Mouse (Mus musculus) liver, embryonic 12.5 days (tissue): Measurements from ENCODE around the gene Dusp8. TPM values are rescaled to one million over a fixed set of nuclear protein-coding genes. Genes with fewer than 3 reads are reported as not detected.

Experiments
- ATAC-seq: fragments of 200-750 bp; cut with Nextera tagmentation; 2 replicates; pipeline ENCODE4 v1.8.0; 2017; ENCODE audit warnings: moderate number of reproducible peaks, mild to moderate bottlenecking, moderate library complexity
- H3K27ac ChIP-seq: fragments of 300-500 bp; sonication (generic); 2 replicates; pipeline ENCODE4 v1.5.1; 2016; ENCODE audit warnings: mild to moderate bottlenecking
- H3K27me3 ChIP-seq: fragments of 300-500 bp; sonication (generic); replicated peaks from 2 replicates; pipeline ENCODE4 v1.6.1; 2016; ENCODE audit warnings: mild to moderate bottlenecking, moderate library complexity
- H3K36me3 ChIP-seq: fragments of 300-500 bp; sonication (generic); 2 replicates; pipeline ENCODE4 v1.6.1; 2016; ENCODE audit warnings: mild to moderate bottlenecking, moderate library complexity
- H3K4me1 ChIP-seq: fragments of 300-500 bp; sonication (generic); 2 replicates; pipeline ENCODE4 v1.6.1; 2016
- H3K4me2 ChIP-seq: fragments of 300-500 bp; sonication (generic); 2 replicates; pipeline ENCODE4 v1.6.1; 2016; ENCODE audit warnings: mild to moderate bottlenecking, moderate library complexity
- H3K4me3 ChIP-seq: fragments of 300-500 bp; sonication (generic); 2 replicates; pipeline ENCODE4 v1.5.1; 2016; ENCODE audit warnings: mild to moderate bottlenecking, moderate library complexity
- H3K9ac ChIP-seq: fragments of 300-500 bp; sonication (generic); 2 replicates; pipeline ENCODE4 v1.6.1; 2016; ENCODE audit warnings: mild to moderate bottlenecking, moderate library complexity
- H3K9me3 ChIP-seq: fragments of 300-500 bp; sonication (generic); replicated peaks from 2 replicates; pipeline ENCODE4 v1.6.1; 2016; ENCODE audit warnings: mild to moderate bottlenecking, moderate library complexity
- WGBS: fragments of 180-500 bp; shearing (Covaris S2); methylation state at CpG from one replicate; pipeline ENCODE4 v1.1.7; 2016; ENCODE audit not compliant: insufficient replicate concordance; 5-methylcytosine and 5-hydroxymethylcytosine counted together
- polyA plus RNA-seq: library from polyadenylated mRNA; unstranded; fragments of >200 nt; fragmentation: Nextera tagmentation; extraction: Ambion mirVana; gene quantifications from 2 replicates; pipeline ENCODE4 v1.2.1, GENCODE M21; 2016

The Dusp8 gene
- polyA plus RNA-seq, 1 experiment from 2014 or later, result 7.4 TPM

DNA sequence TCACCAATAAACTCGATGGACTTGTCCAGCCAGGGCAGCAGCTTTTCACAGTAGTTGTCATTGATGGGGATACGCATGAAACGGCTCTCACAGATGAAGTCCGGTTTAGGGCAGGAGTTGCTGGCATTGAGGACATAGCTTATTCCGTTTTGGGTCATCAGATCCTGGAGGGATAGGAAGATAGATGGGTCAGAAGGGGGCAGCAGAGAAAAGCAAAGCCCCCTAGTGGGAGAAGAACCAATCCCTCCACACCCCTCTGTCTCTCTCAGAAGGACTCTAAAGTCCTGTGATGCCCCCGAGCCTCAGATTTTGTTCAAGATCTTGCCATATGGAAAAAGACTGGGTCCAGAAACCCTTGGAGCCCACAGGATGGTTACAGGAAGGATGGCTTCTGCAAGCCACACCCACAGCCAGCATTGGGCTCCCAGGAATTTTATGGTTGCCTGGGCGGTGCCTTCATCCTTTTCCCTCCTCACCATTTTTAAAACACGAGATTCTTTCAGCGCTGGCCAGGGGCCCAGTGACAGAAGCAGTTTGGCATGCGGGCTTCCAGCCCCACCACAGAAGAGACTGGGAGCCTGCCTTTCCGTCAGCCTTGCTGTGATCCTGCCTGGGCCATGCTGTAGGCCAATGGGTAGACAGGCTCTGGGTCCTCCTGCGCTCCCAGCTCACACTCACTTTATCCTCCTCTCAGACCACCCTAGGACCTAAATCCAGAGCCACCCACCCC, 11.9 kb downstream of the Dusp8 start:
- H3K4me1 ChIP-seq, result peaks cover 57% of the 10 kb centered on the region
- H3K4me3 ChIP-seq, result no peak overlapping the region
- ATAC-seq, result no peak

DNA sequence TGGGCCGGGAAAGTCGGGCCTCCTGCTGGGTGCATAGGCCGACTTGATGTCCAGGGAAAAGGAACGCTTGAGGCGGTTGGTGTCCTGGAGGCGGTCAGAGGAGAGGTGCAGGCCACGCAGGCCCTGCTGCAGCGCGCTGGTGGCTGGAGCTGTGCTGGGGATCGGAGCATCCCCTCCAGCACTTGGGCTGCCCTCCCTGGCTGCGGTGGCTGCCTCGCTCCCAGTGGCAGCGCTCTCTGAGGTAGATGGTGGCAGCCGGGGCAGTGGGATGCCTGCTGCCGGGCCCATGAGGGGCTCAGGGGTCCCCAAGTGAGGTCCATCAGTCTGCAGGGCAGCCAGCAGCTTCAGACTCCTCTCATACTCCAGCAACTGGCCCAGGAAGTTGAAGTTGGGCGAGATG, 13.0 kb downstream of the Dusp8 start:
- Histone ChIP-seq H3K4me3 (0 out of 2 replicates have a peak overlapping the region, but pooled peaks have one; percentile 14), H3K4me1 (peaks cover 46% of the 10 kb centered on the region), H3K4me2 (peak overlapping the region; percentile 51), H3K9me3 (no peaks in the 10 kb centered on the region), H3K36me3 (peaks cover 53% of the 10 kb centered on the region), H3K9ac (no peak overlapping the region), H3K27ac (no peak overlapping the region), H3K27me3 (peaks cover 82% of the 10 kb centered on the region)
- no peak for ATAC-seq
- 27% methylated on average over 16 of the region's 16 CpGs for WGBS

More for the DNA sequence above, 11.9 kb downstream of the Dusp8 start:
- Histone ChIP-seq H3K27ac (no peak overlapping the region), H3K4me2 (no peak overlapping the region), H3K36me3 (peaks cover 60% of the 10 kb centered on the region), H3K27me3 (peaks cover 79% of the 10 kb centered on the region), H3K9ac (0 out of 2 replicates have a peak overlapping the region, but pooled peaks have one; percentile 38), H3K9me3 (no peaks in the 10 kb centered on the region)
- 31% methylated on average over 12 of the region's 12 CpGs for WGBS

DNA sequence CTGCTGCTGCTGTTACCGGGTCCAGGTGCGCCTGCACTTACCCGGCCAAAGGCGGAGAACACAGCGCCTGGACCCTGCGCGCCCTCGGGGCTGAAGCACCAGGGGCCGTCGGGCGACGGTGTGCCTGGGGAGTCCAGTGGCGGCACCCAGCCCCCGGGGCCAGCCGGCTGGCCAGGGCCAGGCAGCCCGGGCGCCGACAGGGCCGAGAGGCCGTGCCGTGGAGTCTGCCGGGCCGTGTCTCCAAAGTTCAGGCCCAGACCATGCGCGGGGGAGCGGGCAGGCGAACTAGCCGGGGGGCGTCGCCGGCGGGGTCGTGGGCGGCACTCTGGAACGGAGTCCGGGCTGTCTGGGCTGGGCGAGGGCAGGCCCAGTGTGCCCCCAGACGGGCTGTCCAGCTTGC, 13.5 kb downstream of the Dusp8 start:
- no peak for ATAC-seq
- H3K4me2 ChIP-seq, result peak overlapping the region; percentile 51
- H3K9ac ChIP-seq, result peak overlapping the region; percentile 33; the same call in 1 of the 2 replicates
- WGBS, result 4% methylated on average over 36 of the region's 38 CpGs
- H3K27ac ChIP-seq, result no peak overlapping the region
- peak overlapping the region; percentile 14; the same call in 1 of the 2 replicates for H3K4me3 ChIP-seq
- H3K4me1 ChIP-seq, result peaks cover 41% of the 10 kb centered on the region
- peaks cover 86% of the 10 kb centered on the region for H3K27me3 ChIP-seq
- H3K36me3 ChIP-seq, result peaks cover 53% of the 10 kb centered on the region
- H3K9me3 ChIP-seq, result no peaks in the 10 kb centered on the region

DNA sequence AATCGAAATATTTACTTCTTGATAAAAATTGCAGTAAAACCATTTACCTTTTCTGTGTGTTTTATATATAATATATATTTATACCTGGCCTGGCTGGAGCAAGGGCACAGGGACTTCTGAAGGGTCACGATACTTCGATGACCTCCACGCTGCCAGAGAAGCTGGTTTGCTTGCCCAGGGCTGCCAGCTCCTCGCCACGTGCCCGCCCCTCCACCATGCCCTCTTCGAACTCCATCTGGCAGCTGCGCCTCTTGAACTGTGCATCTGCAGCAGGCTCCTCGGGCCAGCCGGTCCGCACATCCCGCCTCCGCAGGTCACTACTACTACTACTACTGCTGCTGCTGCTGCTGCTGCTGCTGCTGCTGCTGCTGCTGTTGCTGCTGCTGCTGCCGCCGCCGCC, 13.9 kb downstream of the Dusp8 start:
- Histone ChIP-seq H3K36me3 (peaks cover 53% of the 10 kb centered on the region), H3K27ac (no peak overlapping the region), H3K4me3 (peak overlapping the region; percentile 14; the same call in 1 of the 2 replicates), H3K4me1 (peaks cover 39% of the 10 kb centered on the region), H3K4me2 (peak overlapping the region; percentile 51), H3K27me3 (peaks cover 91% of the 10 kb centered on the region), H3K9ac (no peak overlapping the region), H3K9me3 (no peaks in the 10 kb centered on the region)
- WGBS, result 24% methylated on average over 17 of the region's 17 CpGs
- ATAC-seq, result no peak

DNA sequence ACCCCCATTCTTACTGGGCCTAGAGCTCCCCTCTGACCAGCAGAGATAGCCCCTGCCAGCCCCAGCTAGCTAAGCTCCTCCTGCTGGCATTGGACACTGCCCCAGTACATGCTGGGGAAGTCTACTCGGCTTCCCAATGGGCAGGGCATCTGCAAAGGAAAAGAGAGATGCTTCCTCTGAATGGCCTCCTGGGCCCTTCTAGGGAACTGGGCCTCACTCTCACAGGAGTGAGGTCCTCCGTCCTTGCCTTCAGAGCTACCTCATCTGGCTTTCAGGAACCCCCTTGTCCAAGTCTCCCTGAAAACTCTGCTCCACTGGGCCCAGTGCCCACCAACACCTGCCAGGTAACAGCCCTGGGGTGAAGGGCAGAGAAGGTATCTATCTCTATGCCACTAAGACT, 14.8 kb downstream of the Dusp8 start:
- Histone ChIP-seq H3K27ac (no peak overlapping the region), H3K27me3 (peaks cover 99% of the 10 kb centered on the region), H3K4me3 (no peak overlapping the region), H3K36me3 (peaks cover 52% of the 10 kb centered on the region), H3K4me2 (no peak overlapping the region), H3K9ac (no peak overlapping the region), H3K9me3 (no peaks in the 10 kb centered on the region), H3K4me1 (peaks cover 30% of the 10 kb centered on the region)
- no peak for ATAC-seq
- WGBS, result 47% methylated on average over 2 of the region's 2 CpGs

DNA sequence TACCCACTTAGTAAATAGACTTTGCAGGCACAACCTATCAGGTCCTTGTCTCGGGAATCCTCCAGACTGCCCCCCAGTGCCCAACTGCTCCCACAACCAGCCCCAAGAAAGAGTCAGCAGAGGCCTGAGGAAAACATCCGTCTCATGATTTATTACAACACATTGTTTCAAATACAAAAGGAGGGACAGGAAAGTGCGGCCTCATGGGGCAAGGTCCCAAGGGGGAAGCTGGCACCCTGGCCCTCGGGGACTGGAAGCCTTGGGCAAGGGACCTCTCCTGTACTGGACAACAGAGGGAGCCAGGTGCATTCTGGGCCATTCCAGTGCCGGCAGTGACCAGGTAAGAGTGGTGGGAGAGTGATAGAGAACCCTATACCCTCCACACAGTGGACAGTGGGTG, 16.3 kb downstream of the Dusp8 start:
- peaks cover 37% of the 10 kb centered on the region for H3K36me3 ChIP-seq
- H3K4me3 ChIP-seq, result no peak overlapping the region
- H3K27me3 ChIP-seq, result peaks cover 99% of the 10 kb centered on the region
- no peak for ATAC-seq
- no peak overlapping the region for H3K27ac ChIP-seq
- H3K9ac ChIP-seq, result no peak overlapping the region
- no peak overlapping the region for H3K4me2 ChIP-seq
- no peaks in the 10 kb centered on the region for H3K9me3 ChIP-seq
- peaks cover 15% of the 10 kb centered on the region for H3K4me1 ChIP-seq
- 36% methylated on average over 5 of the region's 5 CpGs for WGBS

DNA sequence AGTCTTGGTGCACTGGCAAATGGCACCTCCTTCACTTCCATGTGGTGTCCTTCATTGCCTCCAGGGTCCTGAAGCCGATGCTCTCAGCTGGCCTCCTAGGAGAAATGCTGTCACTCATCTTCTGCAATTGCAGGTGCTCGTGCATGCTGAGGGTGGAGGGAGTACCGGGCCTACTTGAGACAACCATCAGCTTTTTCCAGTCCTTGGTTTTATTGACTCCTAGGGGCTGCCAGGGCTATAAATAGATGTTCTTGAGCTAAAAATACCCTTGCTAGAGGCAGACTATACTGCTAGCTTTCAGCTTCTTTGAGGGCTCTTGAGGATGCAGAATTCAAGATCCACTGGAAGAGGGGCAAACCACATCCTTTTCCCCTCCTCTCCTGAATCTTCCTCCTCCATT, 18.5 kb downstream of the Dusp8 start:
- Histone ChIP-seq H3K27me3 (peaks cover 84% of the 10 kb centered on the region), H3K9ac (no peak overlapping the region)
- WGBS, result 43% methylated on average over 3 of the region's 3 CpGs

DNA sequence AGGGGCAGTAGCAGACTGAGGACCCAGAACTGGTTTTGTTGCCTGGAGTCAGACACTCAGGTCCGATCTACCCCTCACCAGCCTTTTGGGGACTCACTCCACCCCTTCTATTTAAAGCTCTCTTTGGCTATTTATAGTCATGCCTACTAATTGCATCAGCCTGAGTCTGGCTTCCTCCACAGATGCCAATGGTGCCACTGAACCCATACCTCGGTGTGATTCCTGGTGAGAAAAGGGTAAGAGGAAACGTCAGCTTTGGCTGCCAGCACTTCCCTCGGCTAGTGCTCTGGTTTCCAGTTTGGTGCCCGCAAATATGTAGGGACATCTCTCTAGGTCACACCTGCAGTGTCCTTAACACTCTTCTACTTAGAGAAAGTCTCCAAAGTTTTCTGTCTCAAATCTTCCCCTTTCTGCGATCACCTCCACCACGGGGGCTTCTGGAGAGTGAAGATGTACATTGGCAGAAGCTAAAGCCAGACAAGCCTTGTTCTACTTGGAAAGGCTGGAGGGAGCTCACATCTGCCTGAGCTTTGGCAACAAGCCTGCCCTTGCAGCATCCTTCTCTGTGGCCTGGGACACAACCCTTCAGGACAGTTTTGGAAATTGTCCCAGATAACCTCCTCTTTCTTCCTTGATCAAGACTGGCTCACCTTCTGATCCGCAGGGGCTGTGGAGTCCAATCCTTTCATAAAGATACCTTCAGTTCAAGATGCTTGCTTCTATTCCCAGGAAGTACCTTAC, 21.3 kb downstream of the Dusp8 start:
- peaks cover 79% of the 10 kb centered on the region for H3K27me3 ChIP-seq
- WGBS, result 52% methylated on average over 8 of the region's 8 CpGs
- no peaks in the 10 kb centered on the region for H3K9me3 ChIP-seq

More for the DNA sequence above, 18.5 kb downstream of the Dusp8 start:
- no peak overlapping the region for H3K4me3 ChIP-seq
- peaks cover 5% of the 10 kb centered on the region for H3K4me1 ChIP-seq
- H3K27ac ChIP-seq, result no peak overlapping the region
- H3K9me3 ChIP-seq, result no peaks in the 10 kb centered on the region
- ATAC-seq, result no peak
- H3K4me2 ChIP-seq, result no peak overlapping the region
- peaks cover 14% of the 10 kb centered on the region for H3K36me3 ChIP-seq

DNA sequence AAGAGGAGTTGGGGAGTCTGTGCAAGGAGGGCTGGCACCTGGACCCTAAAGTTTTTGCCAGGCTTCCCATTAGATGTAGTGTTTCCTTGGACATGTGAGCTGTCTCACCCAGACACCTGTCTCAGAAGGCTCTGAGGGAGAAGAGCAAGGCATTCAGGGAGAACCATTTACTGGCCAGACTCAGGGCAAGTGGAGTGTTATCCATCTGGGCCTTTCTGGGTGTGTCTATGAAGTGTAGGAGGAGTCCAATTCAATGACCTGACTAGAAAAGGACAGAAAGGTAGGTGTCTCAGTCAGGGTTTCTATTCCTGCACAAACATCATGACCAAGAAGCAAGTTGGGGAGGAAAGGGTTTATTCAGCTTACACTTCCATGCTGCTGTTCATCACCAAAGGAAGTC, 23.9 kb downstream of the Dusp8 start:
- ATAC-seq, result no peak
- Histone ChIP-seq H3K4me1 (peaks cover 5% of the 10 kb centered on the region; the same call in 1 of the 2 replicates), H3K4me3 (no peak overlapping the region), H3K27ac (no peak overlapping the region), H3K36me3 (no peaks in the 10 kb centered on the region), H3K27me3 (peaks cover 79% of the 10 kb centered on the region), H3K9me3 (no peaks in the 10 kb centered on the region), H3K9ac (no peak overlapping the region), H3K4me2 (no peak overlapping the region)

More for the DNA sequence above, 21.3 kb downstream of the Dusp8 start:
- no peak overlapping the region for H3K4me3 ChIP-seq
- H3K9ac ChIP-seq, result no peak overlapping the region
- no peak for ATAC-seq
- H3K4me2 ChIP-seq, result no peak overlapping the region
- no peaks in the 10 kb centered on the region for H3K36me3 ChIP-seq
- peaks cover 5% of the 10 kb centered on the region; the same call in 1 of the 2 replicates for H3K4me1 ChIP-seq
- no peak overlapping the region for H3K27ac ChIP-seq

DNA sequence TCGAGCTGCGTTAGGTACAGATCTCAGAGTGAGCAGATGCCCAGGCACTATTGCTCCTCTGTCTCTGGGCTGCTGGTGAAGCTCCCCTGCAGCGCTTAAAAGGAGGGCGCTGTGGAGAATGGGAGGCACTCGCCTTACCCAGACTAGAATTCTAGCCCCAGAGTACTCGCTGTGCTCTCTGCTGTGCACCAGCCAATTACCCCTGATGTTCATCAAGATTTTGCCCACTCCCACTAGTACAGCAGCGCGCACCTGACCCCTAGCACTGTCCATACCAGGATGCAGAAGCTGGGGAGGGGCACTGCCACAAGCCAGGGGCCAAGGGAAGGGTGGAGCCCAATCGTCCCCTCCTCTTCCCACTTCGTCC, 24.4 kb downstream of the Dusp8 start:
- peaks cover 78% of the 10 kb centered on the region for H3K27me3 ChIP-seq
- H3K4me1 ChIP-seq, result peaks cover 5% of the 10 kb centered on the region; the same call in 1 of the 2 replicates
- no peak overlapping the region for H3K4me3 ChIP-seq
- no peak overlapping the region for H3K27ac ChIP-seq
- 12% methylated on average over 9 of the region's 10 CpGs for WGBS
- no peaks in the 10 kb centered on the region for H3K36me3 ChIP-seq
- peak overlapping the region; percentile 34 for H3K4me2 ChIP-seq
- no peak overlapping the region for H3K9ac ChIP-seq
- peak; percentile 73 for ATAC-seq
- no peaks in the 10 kb centered on the region for H3K9me3 ChIP-seq

DNA sequence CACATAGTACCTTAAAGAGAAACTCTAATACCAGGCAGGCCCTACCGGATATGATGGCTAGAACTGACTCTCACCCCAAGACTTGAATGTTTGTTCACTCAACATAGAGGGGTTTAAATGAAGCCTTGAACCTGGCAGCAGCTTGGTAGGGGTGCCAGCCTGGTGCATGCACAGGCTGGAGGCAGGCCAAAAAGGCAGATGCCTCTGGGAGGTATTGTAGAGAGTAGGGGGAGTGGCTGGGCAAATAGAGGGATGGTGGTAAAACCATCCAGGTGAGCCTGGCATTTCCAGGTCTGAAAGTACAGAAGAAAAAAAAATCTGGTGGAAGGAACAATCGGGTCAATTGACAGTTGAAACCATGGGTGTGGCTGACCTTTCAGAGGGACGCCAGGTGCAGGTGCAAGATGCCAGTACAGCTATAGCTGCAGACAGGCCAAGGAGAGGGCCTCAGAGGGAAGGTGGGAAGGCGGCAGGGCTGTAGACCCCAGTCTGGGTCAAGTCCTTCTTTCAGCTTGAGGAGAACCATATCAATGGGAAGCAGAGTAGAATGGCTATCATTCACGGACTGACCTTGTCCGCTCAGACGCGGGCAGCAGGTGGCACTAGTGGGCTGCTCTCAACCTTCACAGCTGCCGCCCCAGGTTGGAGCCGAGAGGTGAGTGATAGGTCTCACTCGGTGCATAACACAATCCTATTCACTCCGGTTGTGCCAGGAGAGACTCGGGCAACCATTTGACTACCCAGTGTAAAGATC, 25.0 kb downstream of the Dusp8 start:
- no peak overlapping the region for H3K9ac ChIP-seq
- WGBS, result 16% methylated on average over 13 of the region's 13 CpGs

More for the DNA sequence above, 25.0 kb downstream of the Dusp8 start:
- Histone ChIP-seq H3K36me3 (no peaks in the 10 kb centered on the region), H3K9me3 (no peaks in the 10 kb centered on the region), H3K27me3 (peaks cover 77% of the 10 kb centered on the region), H3K4me2 (peak overlapping the region; percentile 34), H3K4me3 (no peak overlapping the region), H3K27ac (no peak overlapping the region), H3K4me1 (peaks cover 5% of the 10 kb centered on the region; the same call in 1 of the 2 replicates)
- peak; percentile 89 for ATAC-seq
